Mouse (Mus musculus): Measurements from ENCODE around the gene Oser1. TPM values are rescaled to one million over a fixed set of nuclear protein-coding genes. Genes with fewer than 3 reads are reported as not detected.

Gene Oser1
- polyA plus RNA-seq, 1 experiment from 2014 or later, result 64.5 TPM

DNA sequence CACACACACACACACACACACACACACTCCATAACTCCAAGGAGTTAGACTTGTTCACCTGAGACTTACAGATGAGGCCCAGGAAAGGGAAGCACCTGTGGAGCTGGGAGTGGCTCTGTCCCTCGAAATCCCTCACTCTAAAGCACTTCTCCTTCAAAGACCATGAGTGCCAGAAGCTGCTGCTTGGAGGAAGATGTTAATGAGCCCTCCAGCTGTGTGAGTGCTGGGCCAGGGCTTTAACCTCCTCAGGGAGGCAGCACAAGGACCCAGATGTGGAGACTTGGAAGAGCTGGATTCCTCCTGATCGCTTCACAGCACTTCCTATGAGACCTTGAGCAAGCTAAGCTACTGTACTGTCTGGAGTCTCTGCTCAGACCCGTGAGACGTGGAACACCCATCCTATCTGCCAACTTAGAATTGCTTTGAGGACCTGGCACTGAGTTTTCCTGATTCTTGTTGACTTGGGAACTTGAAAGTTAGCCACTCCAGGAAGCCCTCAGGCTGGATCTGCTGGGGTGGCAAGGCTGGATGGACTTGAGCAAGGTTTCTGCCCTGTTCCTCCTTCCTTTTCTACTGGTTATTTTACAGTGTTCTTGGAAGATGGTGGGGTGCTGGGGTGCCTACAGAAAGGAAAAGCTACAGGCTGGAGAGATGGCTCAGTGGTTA, 4.0 kb upstream of the Oser1 start:
- Histone ChIP-seq H3K27ac (ENCODE audit: low read depth, low read length) (no peak overlapping the region), H3K9me3 (ENCODE audit: control insufficient read depth) (no peaks in the 10 kb centered on the region), H3K36me3 (ENCODE audit: control insufficient read depth, insufficient read depth) (no peaks in the 10 kb centered on the region; the same call in 1 of the 2 replicates), H3K27me3 (replicated peaks; ENCODE audit: control insufficient read depth, insufficient read depth, low read length) (no peaks in the 10 kb centered on the region), H3K4me3 (ENCODE audit: low read depth, low read length) (no peak overlapping the region), H3K9ac (ENCODE audit: low read depth, low read length) (no peak overlapping the region), H3K4me2 (replicated peaks; ENCODE audit: low read depth) (no peak overlapping the region), H3K4me1 (replicated peaks; ENCODE audit: control insufficient read depth, insufficient read depth, low read length) (0 out of 2 replicates have a peak, but pooled peaks cover 6% of the 10 kb centered on the region)
- TF ChIP-seq CTCF (IDR thresholded peaks at IDR 0.05; ENCODE audit: low read depth), result no peak
- ATAC-seq, result no peak
- WGBS, result 43% methylated on average over 4 of the region's 4 CpGs

- TF ChIP-seq CTCF (IDR thresholded peaks at IDR 0.05; ENCODE audit: low read depth), result peak; percentile 26; the same call in 1 of the 2 replicates
- Histone ChIP-seq H3K9ac (ENCODE audit: low read depth, low read length) (no peak overlapping the region), H3K4me3 (ENCODE audit: low read depth, low read length) (no peak overlapping the region)
These were observed 1.4 kb downstream of the Oser1 start for GRCm38 (mm10) chr2:163422895-163423660.

DNA sequence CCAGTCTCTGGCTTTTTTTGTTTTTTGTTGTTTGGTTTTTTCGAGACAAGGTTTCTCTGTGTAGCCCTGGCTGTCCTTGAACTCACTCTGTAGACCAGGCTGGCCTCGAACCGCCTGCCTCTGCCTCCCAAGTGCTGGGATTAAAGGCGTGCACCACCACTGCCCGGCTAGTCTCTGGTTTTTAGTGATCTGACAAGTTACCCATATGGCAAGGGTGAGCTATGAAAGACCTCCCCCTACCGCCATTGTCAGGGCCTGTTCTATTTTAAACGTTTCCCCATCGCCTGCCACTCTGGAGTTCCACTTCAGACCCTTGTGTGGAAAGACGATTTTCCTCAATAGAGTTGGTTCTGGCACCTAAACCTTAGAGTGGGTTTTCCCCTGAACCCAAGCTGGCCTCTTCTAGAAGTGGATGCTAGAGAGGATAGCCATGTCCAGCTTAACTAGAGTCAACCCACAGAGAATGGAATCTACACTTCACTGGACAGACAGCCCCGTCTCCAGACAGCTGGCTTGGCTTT, 4.1 kb downstream of the Oser1 start:
- Histone ChIP-seq H3K9ac (ENCODE audit: low read depth, low read length) (peak overlapping the region; percentile 78), H3K27ac (ENCODE audit: low read depth, low read length) (0 out of 2 replicates have a peak overlapping the region, but pooled peaks have one; percentile 99), H3K4me1 (replicated peaks; ENCODE audit: control insufficient read depth, insufficient read depth, low read length) (peaks cover 11% of the 10 kb centered on the region; the same call in 1 of the 2 replicates), H3K9me3 (ENCODE audit: control insufficient read depth) (no peaks in the 10 kb centered on the region), H3K4me3 (ENCODE audit: low read depth, low read length) (peak overlapping the region; percentile 93), H3K4me2 (replicated peaks; ENCODE audit: low read depth) (peak overlapping the region; percentile 69), H3K36me3 (ENCODE audit: control insufficient read depth, insufficient read depth) (no peaks in the 10 kb centered on the region), H3K27me3 (replicated peaks; ENCODE audit: control insufficient read depth, insufficient read depth, low read length) (no peaks in the 10 kb centered on the region)
- 21% methylated on average over 10 of the region's 10 CpGs for WGBS
- ATAC-seq, result no peak
- no peak for TF ChIP-seq CTCF (IDR thresholded peaks at IDR 0.05; ENCODE audit: low read depth)

More at GRCm38 (mm10) chr2:163422895-163423660, 1.4 kb downstream of the Oser1 start:
- Histone ChIP-seq H3K36me3 (ENCODE audit: control insufficient read depth, insufficient read depth) (no peaks in the 10 kb centered on the region), H3K27me3 (replicated peaks; ENCODE audit: control insufficient read depth, insufficient read depth, low read length) (no peaks in the 10 kb centered on the region), H3K27ac (ENCODE audit: low read depth, low read length) (peak overlapping the region; percentile 65), H3K4me1 (replicated peaks; ENCODE audit: control insufficient read depth, insufficient read depth, low read length) (peaks cover 9% of the 10 kb centered on the region; the same call in 1 of the 2 replicates), H3K4me2 (replicated peaks; ENCODE audit: low read depth) (peak overlapping the region; percentile 32; the same call in 1 of the 2 replicates), H3K9me3 (ENCODE audit: control insufficient read depth) (no peaks in the 10 kb centered on the region)
- ATAC-seq, result peak; percentile 43
- WGBS, result 49% methylated on average over 9 of the region's 9 CpGs

DNA sequence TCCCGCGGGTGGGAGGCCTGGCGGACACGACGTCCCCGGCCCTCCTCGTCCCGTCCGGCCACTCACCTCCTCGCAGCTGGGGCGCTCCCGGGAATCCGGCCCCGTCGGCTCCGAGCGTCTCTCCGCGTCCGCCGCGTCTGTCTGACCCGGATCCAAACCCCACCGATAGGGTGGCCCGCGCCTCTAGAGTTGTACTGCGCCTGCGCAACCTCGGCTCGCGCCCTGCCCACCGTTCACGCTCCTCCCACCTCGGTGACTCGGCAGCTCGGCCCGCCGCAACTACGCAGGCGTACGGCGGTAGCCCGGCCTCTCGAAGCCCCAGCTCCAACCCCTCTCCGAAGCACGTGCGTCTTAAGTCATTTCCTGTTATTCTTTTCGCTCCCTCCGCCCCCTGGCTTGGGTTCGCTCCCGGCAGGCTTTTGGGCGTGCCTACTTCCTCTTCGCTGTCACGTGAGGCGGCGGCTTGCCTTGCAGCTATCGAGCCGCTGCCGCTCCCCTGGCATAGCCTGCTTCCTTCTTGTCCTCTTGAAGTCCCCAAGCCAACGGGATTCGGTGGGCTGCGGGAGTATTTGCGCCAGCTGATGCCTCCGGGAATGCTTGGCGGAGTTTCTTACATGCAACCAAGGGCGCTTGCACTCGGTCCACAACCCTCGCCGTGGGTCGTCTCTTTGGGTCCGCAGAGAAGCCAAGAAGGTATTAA, 5.0 kb downstream of the Oser1 start:
- peaks cover 2% of the 10 kb centered on the region; the same call in 1 of the 2 replicates for H3K36me3 ChIP-seq (ENCODE audit: control insufficient read depth, insufficient read depth)
- under 1% methylated on average over 62 of the region's 71 CpGs for WGBS
- TF ChIP-seq CTCF (IDR thresholded peaks at IDR 0.05; ENCODE audit: low read depth), result peak; percentile 45; the same call in 1 of the 2 replicates
- peak overlapping the region; percentile 69 for H3K4me2 ChIP-seq (replicated peaks; ENCODE audit: low read depth)
- H3K4me3 ChIP-seq (ENCODE audit: low read depth, low read length), result peak overlapping the region; percentile 93
- no peaks in the 10 kb centered on the region for H3K9me3 ChIP-seq (ENCODE audit: control insufficient read depth)
- H3K27ac ChIP-seq (ENCODE audit: low read depth, low read length), result peak overlapping the region; percentile 99
- H3K27me3 ChIP-seq (replicated peaks; ENCODE audit: control insufficient read depth, insufficient read depth, low read length), result no peaks in the 10 kb centered on the region
- H3K4me1 ChIP-seq (replicated peaks; ENCODE audit: control insufficient read depth, insufficient read depth, low read length), result peaks cover 11% of the 10 kb centered on the region; the same call in 1 of the 2 replicates
- ATAC-seq, result peak; percentile 93
- peak overlapping the region; percentile 96 for H3K9ac ChIP-seq (ENCODE audit: low read depth, low read length)

DNA sequence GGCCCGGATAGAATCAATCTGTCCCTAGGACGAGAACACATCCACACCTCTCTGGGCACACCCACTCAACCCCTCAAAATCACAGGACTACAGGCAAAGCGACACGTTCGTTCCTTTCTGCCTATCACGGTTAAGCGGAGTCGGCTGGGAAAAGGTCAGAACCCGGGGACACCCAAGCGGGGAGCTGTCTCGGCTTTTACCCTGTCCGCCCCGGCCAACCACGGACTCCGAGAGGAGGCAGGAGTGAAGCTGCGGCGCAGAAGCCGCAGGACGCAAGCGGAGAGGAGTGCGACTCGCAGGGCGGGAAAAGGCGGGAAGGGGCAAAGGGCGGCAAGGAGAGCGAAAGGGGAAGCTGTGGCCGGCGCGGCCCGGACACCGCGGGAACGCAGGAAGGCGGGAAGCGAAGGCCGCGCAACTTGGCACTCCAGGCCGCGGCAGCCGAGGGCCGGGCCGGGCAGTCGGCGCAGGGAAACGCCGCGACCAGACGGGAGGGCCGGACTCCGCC, 5.6 kb downstream of the Oser1 start:
- Histone ChIP-seq H3K4me1 (replicated peaks; ENCODE audit: control insufficient read depth, insufficient read depth, low read length) (peaks cover 9% of the 10 kb centered on the region; the same call in 1 of the 2 replicates), H3K4me2 (replicated peaks; ENCODE audit: low read depth) (peak overlapping the region; percentile 69), H3K9ac (ENCODE audit: low read depth, low read length) (peak overlapping the region; percentile 96), H3K27ac (ENCODE audit: low read depth, low read length) (peak overlapping the region; percentile 99), H3K36me3 (ENCODE audit: control insufficient read depth, insufficient read depth) (peaks cover 6% of the 10 kb centered on the region; the same call in 1 of the 2 replicates), H3K4me3 (ENCODE audit: low read depth, low read length) (peak overlapping the region; percentile 93), H3K9me3 (ENCODE audit: control insufficient read depth) (no peaks in the 10 kb centered on the region), H3K27me3 (replicated peaks; ENCODE audit: control insufficient read depth, insufficient read depth, low read length) (no peaks in the 10 kb centered on the region)
- WGBS, result 0% methylated on average over 40 of the region's 50 CpGs
- peak; percentile 61 for ATAC-seq
- TF ChIP-seq CTCF (IDR thresholded peaks at IDR 0.05; ENCODE audit: low read depth), result no peak
